Mouse (Mus musculus) limb, embryonic 14.5 days (tissue): ENCODE results near the gene Fancc. TPM values are rescaled to one million over a fixed set of nuclear protein-coding genes. Genes with fewer than 3 reads are reported as not detected.

Source experiments
- ATAC-seq: fragments of 200-750 bp; cut with Nextera tagmentation; 2 replicates; pipeline ENCODE4 v1.8.0; 2017; ENCODE audit warnings: low read depth, moderate number of reproducible peaks, moderate TSS enrichment; ENCODE audit not compliant: low FRiP score
- DNase-seq: peaks from one replicate; pipeline ENCODE4 v3.0.0-alpha.2; 2015; ENCODE audit warnings: low spot score
- H3K27ac ChIP-seq: fragments of 300-500 bp; sonication (generic); replicated peaks from 2 replicates; pipeline ENCODE4 v1.5.1; 2014; ENCODE audit warnings: low read depth, mild to moderate bottlenecking, low read length, moderate library complexity, mixed read lengths
- H3K27me3 ChIP-seq: fragments of 300-500 bp; sonication (generic); 2 replicates; pipeline ENCODE4 v1.6.1; 2014; ENCODE audit warnings: low read length, mixed read lengths; ENCODE audit not compliant: control insufficient read depth, insufficient read depth
- H3K36me3 ChIP-seq: fragments of 300-500 bp; sonication (generic); 2 replicates; pipeline ENCODE4 v1.6.1; 2014; ENCODE audit warnings: mild to moderate bottlenecking, low read length, moderate library complexity, mixed read lengths; ENCODE audit not compliant: control insufficient read depth, insufficient read depth
- H3K4me1 ChIP-seq: fragments of 300-500 bp; sonication (generic); 2 replicates; pipeline ENCODE4 v1.6.1; 2014; ENCODE audit warnings: antibody characterized with exemption, low read length, mixed read lengths; ENCODE audit not compliant: control insufficient read depth, insufficient read depth
- H3K4me2 ChIP-seq: fragments of 300-500 bp; sonication (generic); replicated peaks from 2 replicates; pipeline ENCODE4 v1.6.1; 2014; ENCODE audit warnings: low read depth, mild to moderate bottlenecking, low read length, moderate library complexity; ENCODE audit not compliant: severe bottlenecking
- H3K4me3 ChIP-seq: fragments of 300-500 bp; sonication (generic); replicated peaks from 2 replicates; pipeline ENCODE4 v1.5.1; 2014; ENCODE audit warnings: low read length
- H3K9ac ChIP-seq: fragments of 300-500 bp; sonication (generic); 2 replicates; pipeline ENCODE4 v1.6.1; 2014; ENCODE audit warnings: mild to moderate bottlenecking, low read depth, low read length, moderate library complexity; ENCODE audit not compliant: severe bottlenecking
- H3K9me3 ChIP-seq: fragments of 300-500 bp; sonication (generic); 2 replicates; pipeline ENCODE4 v1.6.1; 2016; ENCODE audit warnings: low read length; ENCODE audit not compliant: control insufficient read depth
- POLR2A ChIP-seq: fragments of 200-500 bp; IDR thresholded peaks from 2 replicates; pipeline ENCODE4 v1.8.0; 2012; ENCODE audit warnings: inconsistent platforms, mild to moderate bottlenecking, moderate library complexity, borderline replicate concordance; ENCODE audit not compliant: insufficient read depth, insufficient read length; ENCODE audit errors: extremely low read depth
- WGBS: fragments of 180-500 bp; shearing (Covaris S2); extraction: QIAGEN DNeasy Blood & Tissue Kit; methylation state at CpG from one replicate; pipeline ENCODE4 v1.1.7; 2014; 5-methylcytosine and 5-hydroxymethylcytosine counted together
- polyA plus RNA-seq, 2 experiments: library from polyadenylated mRNA; depleted of rRNA in 1 of 2; stranded (reverse) in 1 of 2; unstranded in 1 of 2; fragments of >200 nt; fragmentation: Nextera tagmentation in 1 of 2; extraction: Ambion mirVana in 1 of 2; gene quantifications; 2 replicates each; pipeline versions ENCODE4 v1.2.1 to v1.2.3; 2012 to 2014

Fancc gene
- polyA plus RNA-seq, 2 experiments = 20.5 to 22.8 TPM

- Histone ChIP-seq H3K36me3 (no peaks in the 10 kb centered on the region), H3K4me2 (no peak overlapping the region), H3K4me1 (peaks cover 16% of the 10 kb centered on the region), H3K9me3 (no peaks in the 10 kb centered on the region), H3K4me3 (no peak overlapping the region), H3K27me3 (no peaks in the 10 kb centered on the region), H3K9ac (no peak overlapping the region), H3K27ac (no peak overlapping the region)
- no peak for TF ChIP-seq POLR2A
- ATAC-seq (no peak), DNase-seq (no peak)
- 42% methylated on average over 7 of the region's 7 CpGs for WGBS
These were observed 160.7 kb downstream of the Fancc start for GRCm38 (mm10) chr13:63336335-63336734.

- 49% methylated on average over 4 of the region's 4 CpGs for WGBS
- H3K4me3 ChIP-seq = no peak overlapping the region
- H3K9ac ChIP-seq = no peak overlapping the region
- H3K27me3 ChIP-seq = no peaks in the 10 kb centered on the region
- H3K9me3 ChIP-seq = no peaks in the 10 kb centered on the region
- ATAC-seq (no peak), DNase-seq (no peak)
- no peak for TF ChIP-seq POLR2A
- H3K36me3 ChIP-seq = no peaks in the 10 kb centered on the region
- peaks cover 22% of the 10 kb centered on the region for H3K4me1 ChIP-seq
- no peak overlapping the region for H3K4me2 ChIP-seq
- H3K27ac ChIP-seq = no peak overlapping the region
These were observed 161.5 kb downstream of the Fancc start for GRCm38 (mm10) chr13:63335421-63336134.

- H3K4me2 ChIP-seq = no peak overlapping the region
- H3K9ac ChIP-seq = no peak overlapping the region
- H3K9me3 ChIP-seq = no peaks in the 10 kb centered on the region
- 20% methylated on average over 4 of the region's 4 CpGs for WGBS
- no peak overlapping the region for H3K4me3 ChIP-seq
- peak; percentile 81 for DNase-seq
- no peaks in the 10 kb centered on the region for H3K27me3 ChIP-seq
- H3K36me3 ChIP-seq = no peaks in the 10 kb centered on the region
- ATAC-seq = no peak
- TF ChIP-seq POLR2A = no peak
- H3K4me1 ChIP-seq = peaks cover 39% of the 10 kb centered on the region
- peak overlapping the region; percentile 35; the same call in 1 of the 2 replicates for H3K27ac ChIP-seq
These were observed 164.3 kb downstream of the Fancc start for GRCm38 (mm10) chr13:63332576-63333300.

- ATAC-seq (no peak), DNase-seq (peak; percentile 82)
- H3K4me2 ChIP-seq = no peak overlapping the region
- peaks cover 39% of the 10 kb centered on the region for H3K4me1 ChIP-seq
- H3K36me3 ChIP-seq = no peaks in the 10 kb centered on the region
- no peak overlapping the region for H3K4me3 ChIP-seq
- H3K27ac ChIP-seq = peak overlapping the region; percentile 81
- no peaks in the 10 kb centered on the region for H3K27me3 ChIP-seq
- H3K9me3 ChIP-seq = no peaks in the 10 kb centered on the region
- H3K9ac ChIP-seq = no peak overlapping the region
- WGBS = 37% methylated on average over 4 of the region's 4 CpGs
- no peak for TF ChIP-seq POLR2A
These were observed 165.7 kb downstream of the Fancc start for GRCm38 (mm10) chr13:63331379-63331778.

- no peaks in the 10 kb centered on the region for H3K9me3 ChIP-seq
- WGBS = 19% methylated on average over 9 of the region's 9 CpGs
- no peaks in the 10 kb centered on the region for H3K27me3 ChIP-seq
- peak; percentile 76 for DNase-seq
- no peak overlapping the region for H3K4me3 ChIP-seq
- peak; percentile 59; the same call in 1 of the 2 replicates for ATAC-seq
- H3K4me1 ChIP-seq = peaks cover 41% of the 10 kb centered on the region
- no peak overlapping the region for H3K4me2 ChIP-seq
- TF ChIP-seq POLR2A = no peak
- peak overlapping the region; percentile 81 for H3K27ac ChIP-seq
- H3K9ac ChIP-seq = no peak overlapping the region
- no peaks in the 10 kb centered on the region for H3K36me3 ChIP-seq
These were observed 166.7 kb downstream of the Fancc start for GRCm38 (mm10) chr13:63330236-63330860.
